Mouse (Mus musculus): ENCODE measurements at regions not wholly inside any gene's neighbourhood (a gene's known extent, or its start where the extent isn't known, plus 50 kb on each side); places are given as distances from the start of the nearest gene placed in this dataset.

GRCm38 (mm10) chr1:88602241-88602640 is 92.4 kb upstream of the Glrp1 start:
- Histone ChIP-seq H3K27me3 (ENCODE audit: control insufficient read depth, insufficient read depth, insufficient read length) (no peaks in the 10 kb centered on the region), H3K4me3 (no peak overlapping the region), H3K36me3 (ENCODE audit: control insufficient read depth, insufficient read depth) (no peaks in the 10 kb centered on the region), H3K79me2 (ENCODE audit: control insufficient read depth, insufficient read depth) (no peaks in the 10 kb centered on the region), H3ac (ENCODE audit: control insufficient read depth, insufficient read length) (no peak overlapping the region), H3K4me2 (ENCODE audit: low read depth) (no peak overlapping the region)
- TF ChIP-seq MYOG (IDR thresholded peaks at IDR 0.05; ENCODE audit: control insufficient read depth in 1 of 3, insufficient read depth in 1 of 3, insufficient read length in 2 of 3, low read depth in 2 of 3) (no peak), REST (IDR thresholded peaks at IDR 0.05; ENCODE audit: insufficient read depth, insufficient read length) (no peak), TCF3 (IDR thresholded peaks at IDR 0.05; ENCODE audit: insufficient read length, low read depth) (no peak)

- no peaks in the 10 kb centered on the region for H3K79me2 ChIP-seq (ENCODE audit: control insufficient read depth, insufficient read depth)
- H3K4me3 ChIP-seq, result no peak overlapping the region
- TF ChIP-seq MAX (IDR thresholded peaks at IDR 0.05; ENCODE audit: low read depth) (no peak), TCF12 (IDR thresholded peaks at IDR 0.05; ENCODE audit: insufficient read depth, poor library complexity, severe bottlenecking) (no peak)
- H3K4me2 ChIP-seq (ENCODE audit: low read depth), result no peak overlapping the region
- H3K36me3 ChIP-seq (ENCODE audit: control insufficient read depth, insufficient read depth), result no peaks in the 10 kb centered on the region
- no peaks in the 10 kb centered on the region for H3K27me3 ChIP-seq (ENCODE audit: control insufficient read depth, insufficient read depth, insufficient read length)
- no peak overlapping the region for H3ac ChIP-seq (ENCODE audit: control insufficient read depth, insufficient read length)
These were observed 91.9 kb upstream of the Glrp1 start for GRCm38 (mm10) chr1:88601801-88602200.

- no peak for TF ChIP-seq SRF (IDR thresholded peaks at IDR 0.05; ENCODE audit: control insufficient read depth, insufficient read length, low read depth)
- no peaks in the 10 kb centered on the region for H3K27me3 ChIP-seq (ENCODE audit: control insufficient read depth, insufficient read depth, insufficient read length)
- H3ac ChIP-seq (ENCODE audit: control insufficient read depth, insufficient read length), result no peak overlapping the region
- H3K4me3 ChIP-seq, result no peak overlapping the region
- H3K79me2 ChIP-seq (ENCODE audit: control insufficient read depth, insufficient read depth), result no peaks in the 10 kb centered on the region
- H3K36me3 ChIP-seq (ENCODE audit: control insufficient read depth, insufficient read depth), result no peaks in the 10 kb centered on the region
- no peak overlapping the region for H3K4me2 ChIP-seq (ENCODE audit: low read depth)
These were observed 90.3 kb upstream of the Glrp1 start for GRCm38 (mm10) chr1:88600145-88600544.

GRCm38 (mm10) chr1:88594484-88595254 is 84.8 kb upstream of the Glrp1 start:
- Histone ChIP-seq H3ac (ENCODE audit: control insufficient read depth, insufficient read length) (no peak overlapping the region), H3K79me2 (ENCODE audit: control insufficient read depth, insufficient read depth) (no peaks in the 10 kb centered on the region), H3K4me2 (ENCODE audit: low read depth) (no peak overlapping the region), H3K4me3 (no peak overlapping the region), H3K27me3 (ENCODE audit: control insufficient read depth, insufficient read depth, insufficient read length) (no peaks in the 10 kb centered on the region), H3K36me3 (ENCODE audit: control insufficient read depth, insufficient read depth) (no peaks in the 10 kb centered on the region)
- TF ChIP-seq E2F4 (IDR thresholded peaks at IDR 0.05; ENCODE audit: insufficient read depth), result no peak
- TF ChIP-seq MAX (IDR thresholded peaks at IDR 0.05; ENCODE audit: low read depth), result no peak
- no peak for TF ChIP-seq MYOD1 (IDR thresholded peaks at IDR 0.05; ENCODE audit: control insufficient read depth in 1 of 3, insufficient read length in 2 of 3, low read depth in 2 of 3)
- TF ChIP-seq POLR2A (IDR thresholded peaks at IDR 0.05; ENCODE audit: insufficient read length, low read depth), result no peak
- TF ChIP-seq POLR2AphosphoS2 (IDR thresholded peaks at IDR 0.05; ENCODE audit: insufficient read length, low read depth), result no peak
- TF ChIP-seq MYOG (IDR thresholded peaks at IDR 0.05; ENCODE audit: control insufficient read depth in 1 of 3, insufficient read depth in 1 of 3, insufficient read length in 2 of 3, low read depth in 2 of 3), result no peak

- TF ChIP-seq MAX (IDR thresholded peaks at IDR 0.05; ENCODE audit: low read depth), result no peak
- no peak for TF ChIP-seq POLR2A (IDR thresholded peaks at IDR 0.05; ENCODE audit: insufficient read length, low read depth)
- TF ChIP-seq TCF3 (IDR thresholded peaks at IDR 0.05; ENCODE audit: insufficient read length, low read depth), result no peak
- TF ChIP-seq TCF12 (IDR thresholded peaks at IDR 0.05; ENCODE audit: insufficient read depth, poor library complexity, severe bottlenecking), result no peak
- TF ChIP-seq SRF (IDR thresholded peaks at IDR 0.05; ENCODE audit: control insufficient read depth, insufficient read length, low read depth), result no peak
- TF ChIP-seq USF1 (IDR thresholded peaks at IDR 0.05; ENCODE audit: low read depth), result no peak
- TF ChIP-seq E2F4 (IDR thresholded peaks at IDR 0.05; ENCODE audit: insufficient read depth), result no peak
- no peak for TF ChIP-seq POLR2AphosphoS2 (IDR thresholded peaks at IDR 0.05; ENCODE audit: insufficient read length, low read depth)
- TF ChIP-seq CEBPB (IDR thresholded peaks at IDR 0.05; ENCODE audit: insufficient read depth, poor library complexity, severe bottlenecking), result no peak
- TF ChIP-seq MYOD1 (IDR thresholded peaks at IDR 0.05; ENCODE audit: control insufficient read depth in 1 of 3, insufficient read length in 2 of 3, low read depth in 2 of 3), result no peak
- TF ChIP-seq REST (IDR thresholded peaks at IDR 0.05; ENCODE audit: insufficient read depth, insufficient read length), result no peak
- TF ChIP-seq MYOG (IDR thresholded peaks at IDR 0.05; ENCODE audit: control insufficient read depth in 1 of 3, insufficient read depth in 1 of 3, insufficient read length in 2 of 3, low read depth in 2 of 3), result no peak
- no peaks in the 10 kb centered on the region for H3K27me3 ChIP-seq (ENCODE audit: control insufficient read depth, insufficient read depth, insufficient read length)
- H3ac ChIP-seq (ENCODE audit: control insufficient read depth, insufficient read length), result no peak overlapping the region
- no peak overlapping the region for H3K4me3 ChIP-seq
- H3K36me3 ChIP-seq (ENCODE audit: control insufficient read depth, insufficient read depth), result no peaks in the 10 kb centered on the region
- no peaks in the 10 kb centered on the region for H3K79me2 ChIP-seq (ENCODE audit: control insufficient read depth, insufficient read depth)
- no peak overlapping the region for H3K4me2 ChIP-seq (ENCODE audit: low read depth)
These were observed 82.2 kb upstream of the Glrp1 start for GRCm38 (mm10) chr1:88592036-88592435.
